8 mouse cellular contexts compared by ENCODE assay signal in the genomic region with DNA sequence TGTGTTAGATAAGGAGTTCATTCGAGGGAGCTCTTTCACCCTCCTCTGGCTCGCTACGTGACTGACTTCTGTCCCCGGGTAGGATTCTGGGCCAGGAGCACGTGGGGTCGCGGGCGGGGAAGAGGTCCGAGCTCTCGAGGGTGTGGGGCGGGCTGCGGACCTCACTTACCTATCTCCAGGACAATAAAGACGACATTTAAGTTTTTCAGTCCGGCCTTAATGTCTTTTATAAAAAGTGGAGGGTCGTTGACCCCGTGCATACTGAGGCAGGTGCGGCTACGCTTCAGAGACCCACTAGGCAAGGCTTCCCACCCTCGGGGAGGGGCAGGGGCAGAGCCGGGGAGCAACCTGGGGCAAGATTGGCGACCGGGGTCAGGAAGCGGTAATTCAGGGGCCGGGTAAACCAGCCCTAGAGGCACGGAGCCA. TPM values are rescaled to one million over a fixed set of nuclear protein-coding genes. Genes with fewer than 3 reads are reported as not detected.
DNase-seq lines count a peak whose midpoint lies in the region; ATAC-seq and TF ChIP-seq lines count a peak whose summit lies in the region.

No protein-coding gene starts in this region.

- H3K27me3 ChIP-seq in forebrain, postnatal 0 days (ENCODE audit: insufficient read depth, low read length), result no peaks in the 10 kb centered on the region

- peak; percentile 66 for DNase-seq in gastrocnemius, adult 2 months
- no peak for DNase-seq in gastrocnemius, adult 18-20 months (ENCODE audit: low spot score)
- DNase-seq in adrenal gland, postnatal 14 days, result peak; percentile 68
- peak; percentile 16 for DNase-seq in forebrain, postnatal 0 days
- DNase-seq in liver, result peak; percentile 40
- peak; percentile 72 for DNase-seq in thymus, postnatal 25 days

- ATAC-seq in forebrain, postnatal 0 days, result peak; percentile 8
- peak; percentile 16 for ATAC-seq in inflammation-experienced regulatory T-cells, adult 6 months
- ATAC-seq in monocyte, adult 5-6 weeks (replicated peaks; ENCODE audit: insufficient number of reproducible peaks, low FRiP score, low TSS enrichment, poor library complexity, severe bottlenecking), result 0 out of 2 replicates have a peak, but pooled peaks have one; percentile 4

- under 1% methylated on average over 25 of the region's 25 CpGs for WGBS in forebrain, postnatal 0 days

- H3K4me3 ChIP-seq in gastrocnemius, adult 2 months, result peak overlapping the region; percentile 96
- peak overlapping the region; percentile 60 for H3K4me3 ChIP-seq in forebrain, postnatal 0 days (ENCODE audit: low read depth, low read length)

- intact Hi-C loops in gastrocnemius, adult 2 months (cut with DNase I), result loop anchor here (5.0 kb wide), 1 partner anchor 40 kb away; no protein-coding TSS in a partner anchor

- H3K4me2 ChIP-seq in forebrain, postnatal 0 days (ENCODE audit: low read depth), result peak overlapping the region; percentile 99

- H3K4me1 ChIP-seq in forebrain, postnatal 0 days (ENCODE audit: insufficient read depth), result 0 out of 2 replicates have a peak, but pooled peaks cover 4% of the 10 kb centered on the region

- H3K9ac ChIP-seq in forebrain, postnatal 0 days, result peak overlapping the region; percentile 65

- H3K9me3 ChIP-seq in forebrain, postnatal 0 days (ENCODE audit: low read length), result no peaks in the 10 kb centered on the region

- peak overlapping the region; percentile 93 for H3K27ac ChIP-seq in gastrocnemius, adult 2 months
- 0 out of 2 replicates have a peak overlapping the region, but pooled peaks have one; percentile 66 for H3K27ac ChIP-seq in forebrain, postnatal 0 days (ENCODE audit: low read depth, low read length)

- TF ChIP-seq CTCF in gastrocnemius, adult 2 months (IDR thresholded peaks at IDR 0.05), result no peak
- no peak for TF ChIP-seq CTCF in forebrain, postnatal 0 days (IDR thresholded peaks at IDR 0.05; ENCODE audit: low read depth)

- no peaks in the 10 kb centered on the region for H3K36me3 ChIP-seq in forebrain, postnatal 0 days (ENCODE audit: insufficient read depth)

RNA-seq across cellular contexts. Expression of gene Nabp1, which starts 0.6 kb away (rescaled TPM):
- total RNA-seq in gastrocnemius, adult 2 months (2021), result 10 to 100 TPM; 13.0 to 22.2 TPM
- 10 to 100 TPM; 14.2 to 15.8 TPM for total RNA-seq in gastrocnemius, adult 18-20 months (2021)
- total RNA-seq in adrenal gland, postnatal 14 days (2021), result 32.2 and 35.1 TPM in 2 replicates
- total RNA-seq in forebrain, postnatal 0 days (2014; rRNA removed), result 7.5 and 8.2 TPM in 2 replicates
- polyA plus RNA-seq in forebrain, postnatal 0 days (2015; fragmentation: Nextera tagmentation; extraction: Ambion mirVana), result 3.4 and 6.3 TPM in 2 replicates
- 10 to 100 TPM; 32.7 to 58.5 (median 36.0) TPM for polyA plus RNA-seq in inflammation-experienced regulatory T-cells, adult 6 months (2017; shearing (Covaris generic))
- total RNA-seq in monocyte, adult 5-6 weeks (2017), result 671 to 1,088 TPM (median 852 TPM) in 3 replicates

Comparison
In these comparisons a context has a peak if more than half of its experiments do, and no peak if none do; other contexts are left out.
1. RNA of gene Nabp1, which starts 0.6 kb away (total RNA-seq): 671 to 1,088 TPM in monocyte, adult 5-6 weeks; 32.2 to 35.1 TPM in adrenal gland, postnatal 14 days, 13.0 to 22.2 TPM in gastrocnemius, adult 2 months, 14.2 to 15.8 TPM in gastrocnemius, adult 18-20 months and 7.5 to 8.2 TPM in forebrain, postnatal 0 days; every median in the first group is over 10 times any median in the second.
2. Peak in every context shown above with its lines, with median percentiles within 50 percentile points of each other: ATAC-seq.